Mouse (Mus musculus) limb, embryonic 14.5 days (tissue): ENCODE data around the gene Nr2f2. TPM values are rescaled to one million over a fixed set of nuclear protein-coding genes. Genes with fewer than 3 reads are reported as not detected.
A peak's percentile ranks its signal among the peaks of the same experiment; 100 is the strongest.

ENCODE experiments used
- ATAC-seq: fragments of 200-750 bp; cut with Nextera tagmentation; 2 replicates; pipeline ENCODE4 v1.8.0; 2017; ENCODE audit warnings: low read depth, moderate number of reproducible peaks, moderate TSS enrichment; ENCODE audit not compliant: low FRiP score
- DNase-seq: peaks from one replicate; pipeline ENCODE4 v3.0.0-alpha.2; 2015; ENCODE audit warnings: low spot score
- H3K27ac ChIP-seq: fragments of 300-500 bp; sonication (generic); replicated peaks from 2 replicates; pipeline ENCODE4 v1.5.1; 2014; ENCODE audit warnings: low read depth, mild to moderate bottlenecking, low read length, moderate library complexity, mixed read lengths
- H3K27me3 ChIP-seq: fragments of 300-500 bp; sonication (generic); 2 replicates; pipeline ENCODE4 v1.6.1; 2014; ENCODE audit warnings: low read length, mixed read lengths; ENCODE audit not compliant: control insufficient read depth, insufficient read depth
- H3K36me3 ChIP-seq: fragments of 300-500 bp; sonication (generic); 2 replicates; pipeline ENCODE4 v1.6.1; 2014; ENCODE audit warnings: mild to moderate bottlenecking, low read length, moderate library complexity, mixed read lengths; ENCODE audit not compliant: control insufficient read depth, insufficient read depth
- H3K4me1 ChIP-seq: fragments of 300-500 bp; sonication (generic); 2 replicates; pipeline ENCODE4 v1.6.1; 2014; ENCODE audit warnings: antibody characterized with exemption, low read length, mixed read lengths; ENCODE audit not compliant: control insufficient read depth, insufficient read depth
- H3K4me2 ChIP-seq: fragments of 300-500 bp; sonication (generic); replicated peaks from 2 replicates; pipeline ENCODE4 v1.6.1; 2014; ENCODE audit warnings: low read depth, mild to moderate bottlenecking, low read length, moderate library complexity; ENCODE audit not compliant: severe bottlenecking
- H3K4me3 ChIP-seq: fragments of 300-500 bp; sonication (generic); replicated peaks from 2 replicates; pipeline ENCODE4 v1.5.1; 2014; ENCODE audit warnings: low read length
- H3K9ac ChIP-seq: fragments of 300-500 bp; sonication (generic); 2 replicates; pipeline ENCODE4 v1.6.1; 2014; ENCODE audit warnings: mild to moderate bottlenecking, low read depth, low read length, moderate library complexity; ENCODE audit not compliant: severe bottlenecking
- H3K9me3 ChIP-seq: fragments of 300-500 bp; sonication (generic); 2 replicates; pipeline ENCODE4 v1.6.1; 2016; ENCODE audit warnings: low read length; ENCODE audit not compliant: control insufficient read depth
- POLR2A ChIP-seq: fragments of 200-500 bp; IDR thresholded peaks from 2 replicates; pipeline ENCODE4 v1.8.0; 2012; ENCODE audit warnings: inconsistent platforms, mild to moderate bottlenecking, moderate library complexity, borderline replicate concordance; ENCODE audit not compliant: insufficient read depth, insufficient read length; ENCODE audit errors: extremely low read depth
- WGBS: fragments of 180-500 bp; shearing (Covaris S2); extraction: QIAGEN DNeasy Blood & Tissue Kit; methylation state at CpG from one replicate; pipeline ENCODE4 v1.1.7; 2014; 5-methylcytosine and 5-hydroxymethylcytosine counted together
- polyA plus RNA-seq, 2 experiments: library from polyadenylated mRNA; depleted of rRNA in 1 of 2; stranded (reverse) in 1 of 2; unstranded in 1 of 2; fragments of >200 nt; fragmentation: Nextera tagmentation in 1 of 2; extraction: Ambion mirVana in 1 of 2; gene quantifications; 2 replicates each; pipeline versions ENCODE4 v1.2.1 to v1.2.3; 2012 to 2014

The Nr2f2 gene
- polyA plus RNA-seq, 2 experiments = 54.7 to 80.2 TPM

- Histone ChIP-seq H3K4me1 (peaks cover 20% of the 10 kb centered on the region), H3K4me3 (peak overlapping the region; percentile 39), H3K4me2 (peak overlapping the region; percentile 78), H3K27ac (no peak overlapping the region), H3K9ac (peak overlapping the region; percentile 47), H3K9me3 (no peaks in the 10 kb centered on the region), H3K36me3 (no peaks in the 10 kb centered on the region), H3K27me3 (peaks cover 64% of the 10 kb centered on the region)
- no peak for TF ChIP-seq POLR2A
- WGBS = 2% methylated on average over 29 of the region's 37 CpGs
- DNase-seq (no peak), ATAC-seq (no peak)
These were observed 2.7 kb upstream of the Nr2f2 start for GRCm38 (mm10) chr7:70369061-70369730.

GRCm38 (mm10) chr7:70368751-70369060 is 2.2 kb upstream of the Nr2f2 start:
- H3K4me1 ChIP-seq = peaks cover 20% of the 10 kb centered on the region
- H3K9me3 ChIP-seq = no peaks in the 10 kb centered on the region
- no peaks in the 10 kb centered on the region for H3K36me3 ChIP-seq
- TF ChIP-seq POLR2A = no peak
- peak overlapping the region; percentile 39 for H3K4me3 ChIP-seq
- no peak overlapping the region for H3K27ac ChIP-seq
- no peak overlapping the region for H3K9ac ChIP-seq
- 40% methylated on average over 4 of the region's 4 CpGs for WGBS
- peaks cover 64% of the 10 kb centered on the region for H3K27me3 ChIP-seq
- no peak for DNase-seq
- H3K4me2 ChIP-seq = peak overlapping the region; percentile 78
- ATAC-seq = no peak

GRCm38 (mm10) chr7:70368268-70368655 is 1.7 kb upstream of the Nr2f2 start:
- Histone ChIP-seq H3K9me3 (no peaks in the 10 kb centered on the region), H3K4me1 (peaks cover 20% of the 10 kb centered on the region), H3K27me3 (peaks cover 64% of the 10 kb centered on the region), H3K4me3 (peak overlapping the region; percentile 13; the same call in 1 of the 2 replicates), H3K9ac (no peak overlapping the region), H3K4me2 (peak overlapping the region; percentile 29; the same call in 1 of the 2 replicates), H3K36me3 (no peaks in the 10 kb centered on the region), H3K27ac (no peak overlapping the region)
- WGBS = 27% methylated on average over 6 of the region's 6 CpGs
- ATAC-seq (no peak), DNase-seq (no peak)
- no peak for TF ChIP-seq POLR2A

GRCm38 (mm10) chr7:70367591-70368267 is 1.2 kb upstream of the Nr2f2 start:
- peak overlapping the region; percentile 29; the same call in 1 of the 2 replicates for H3K4me2 ChIP-seq
- ATAC-seq (no peak), DNase-seq (no peak)
- no peak for TF ChIP-seq POLR2A
- 17% methylated on average over 16 of the region's 16 CpGs for WGBS
- no peaks in the 10 kb centered on the region for H3K9me3 ChIP-seq
- H3K36me3 ChIP-seq = no peaks in the 10 kb centered on the region
- peaks cover 67% of the 10 kb centered on the region for H3K27me3 ChIP-seq
- H3K4me3 ChIP-seq = peak overlapping the region; percentile 13
- H3K4me1 ChIP-seq = peaks cover 20% of the 10 kb centered on the region
- no peak overlapping the region for H3K27ac ChIP-seq
- no peak overlapping the region for H3K9ac ChIP-seq

GRCm38 (mm10) chr7:70366808-70367095 is 217 bp upstream of the Nr2f2 start:
- ATAC-seq (no peak), DNase-seq (no peak)
- no peaks in the 10 kb centered on the region for H3K36me3 ChIP-seq
- peaks cover 61% of the 10 kb centered on the region for H3K27me3 ChIP-seq
- H3K4me3 ChIP-seq = peak overlapping the region; percentile 49
- H3K4me2 ChIP-seq = peak overlapping the region; percentile 67
- TF ChIP-seq POLR2A = no peak
- H3K27ac ChIP-seq = 0 out of 2 replicates have a peak overlapping the region, but pooled peaks have one; percentile 86
- WGBS = 0% methylated on average over 1 of the region's 1 CpGs
- peaks cover 22% of the 10 kb centered on the region for H3K4me1 ChIP-seq
- no peaks in the 10 kb centered on the region for H3K9me3 ChIP-seq
- H3K9ac ChIP-seq = peak overlapping the region; percentile 67
